Mouse (Mus musculus): Measurements from ENCODE around the gene Yap1.

DNA sequence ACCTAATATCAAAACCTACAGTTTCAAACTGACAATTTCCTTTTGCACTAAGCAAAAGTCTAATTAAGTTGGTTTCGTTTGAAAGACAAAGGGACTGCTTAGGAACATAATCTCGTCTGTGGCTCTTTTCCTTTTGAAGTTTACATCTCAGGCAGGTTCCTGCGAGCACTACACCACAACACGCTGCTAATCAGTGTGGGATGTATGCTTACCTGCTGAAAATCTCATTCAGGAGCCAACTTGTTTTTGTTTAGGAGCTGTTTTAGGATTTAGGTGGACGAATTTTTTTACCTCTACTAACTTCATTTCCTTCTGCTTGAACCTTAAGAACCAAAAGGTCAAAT, 38.6 kb upstream of the Yap1 start:
- no peak for TF ChIP-seq CTCF (IDR thresholded peaks at IDR 0.05; ENCODE audit: low read depth, low read length)
- no peak for TF ChIP-seq POLR2A (IDR thresholded peaks at IDR 0.05; ENCODE audit: extremely low read depth, insufficient read depth, low read length)

Data from liver, adult 2 months (tissue).